Mouse (Mus musculus): ENCODE data around the gene Accs.
A peak's percentile ranks its signal among the peaks of the same experiment; 100 is the strongest.

Gene Accs

DNA sequence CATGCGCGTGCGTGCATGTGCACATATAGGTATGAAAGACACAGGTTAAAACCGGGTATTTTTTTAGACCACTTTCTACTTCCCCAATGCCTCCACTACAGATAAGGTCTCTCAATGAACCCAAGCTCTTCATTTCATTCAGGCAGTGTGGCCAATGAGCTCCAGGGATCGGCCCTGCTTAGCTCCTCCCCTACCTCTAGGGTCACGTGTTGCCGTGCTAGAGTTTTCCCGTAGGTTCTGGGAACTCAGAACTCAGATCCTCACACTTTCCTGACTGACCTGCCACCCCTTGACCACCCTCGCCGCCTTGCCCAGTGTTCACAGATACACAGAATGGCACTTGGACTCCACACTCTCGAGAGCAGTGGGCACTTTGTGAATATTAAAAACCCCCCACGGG is 9.1 kb upstream of the Accs start:
- no peak for DNase-seq (ENCODE audit: low spot score in 2 of 2)

DNA sequence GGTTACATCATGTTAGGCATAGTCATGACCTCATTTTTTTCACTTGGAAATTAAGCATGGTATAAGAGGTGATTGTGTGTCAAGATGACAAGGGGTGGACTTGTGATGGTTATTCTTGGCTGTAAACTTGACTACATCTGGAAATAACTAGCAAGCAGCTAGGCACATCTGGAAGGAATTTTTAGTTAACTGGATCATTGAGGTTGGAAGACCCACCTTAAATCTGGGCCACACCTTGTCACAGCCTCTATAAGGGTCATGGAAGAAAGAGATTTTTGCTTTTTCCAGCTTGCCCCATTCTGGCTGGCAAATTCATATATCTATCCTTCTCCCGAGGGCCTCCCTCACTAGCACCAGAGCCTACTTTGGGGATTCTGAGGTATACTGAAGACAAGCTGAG is 1.6 kb upstream of the Accs start:
- no peak for DNase-seq (ENCODE audit: low spot score in 2 of 2)

DNA sequence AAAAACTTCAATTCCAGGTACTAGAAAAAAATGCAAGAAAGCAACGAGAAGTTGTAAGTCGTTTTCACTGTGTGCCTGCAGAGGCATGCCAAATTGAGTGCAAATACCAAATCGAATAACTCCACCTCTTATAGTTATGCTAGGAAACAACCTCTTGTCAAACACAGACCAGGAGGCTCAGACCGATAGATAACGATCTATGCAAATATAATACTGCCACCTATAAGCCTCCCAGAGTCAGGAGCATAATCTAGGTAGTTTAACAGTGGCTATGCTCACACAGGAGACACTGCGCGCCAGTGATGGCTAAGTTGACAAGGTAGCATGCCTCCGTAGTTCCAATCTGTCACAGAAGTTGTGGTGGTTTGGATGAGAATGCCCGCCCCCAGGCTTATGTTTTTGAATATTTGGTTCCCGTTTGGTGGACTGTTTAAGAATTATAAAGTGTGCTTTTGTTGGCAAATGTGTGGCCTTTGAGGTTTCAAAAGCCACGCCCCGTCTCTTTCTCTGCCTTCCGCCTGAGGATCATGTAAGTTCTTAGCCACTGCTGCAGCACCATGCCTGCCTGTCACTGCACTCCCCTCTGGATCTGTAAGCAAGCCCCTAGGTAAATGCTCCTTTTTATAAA is 688 bp upstream of the Accs start:
- no peak for DNase-seq (ENCODE audit: low spot score in 2 of 2)

DNA sequence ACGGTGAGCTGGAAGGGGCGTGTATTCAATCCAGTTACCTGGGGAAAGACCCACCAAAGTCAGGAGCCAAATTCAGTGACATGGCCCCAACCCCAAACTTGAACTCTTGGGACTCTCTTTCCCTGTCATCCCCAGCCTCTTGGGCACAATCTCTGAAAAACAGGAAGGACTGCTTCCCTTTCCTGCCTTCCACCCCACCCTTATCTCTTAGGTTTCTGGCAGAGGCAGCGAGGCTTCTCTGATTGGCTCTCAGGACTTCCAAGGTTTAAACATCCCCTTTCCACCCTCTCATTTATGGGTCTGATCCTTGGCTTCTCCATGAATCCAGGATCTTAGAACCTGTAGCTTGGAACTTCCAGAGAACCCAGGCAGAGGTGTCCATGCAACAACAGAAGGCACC is 8.4 kb downstream of the Accs start:
- no peak for DNase-seq (ENCODE audit: low spot score in 2 of 2)

DNA sequence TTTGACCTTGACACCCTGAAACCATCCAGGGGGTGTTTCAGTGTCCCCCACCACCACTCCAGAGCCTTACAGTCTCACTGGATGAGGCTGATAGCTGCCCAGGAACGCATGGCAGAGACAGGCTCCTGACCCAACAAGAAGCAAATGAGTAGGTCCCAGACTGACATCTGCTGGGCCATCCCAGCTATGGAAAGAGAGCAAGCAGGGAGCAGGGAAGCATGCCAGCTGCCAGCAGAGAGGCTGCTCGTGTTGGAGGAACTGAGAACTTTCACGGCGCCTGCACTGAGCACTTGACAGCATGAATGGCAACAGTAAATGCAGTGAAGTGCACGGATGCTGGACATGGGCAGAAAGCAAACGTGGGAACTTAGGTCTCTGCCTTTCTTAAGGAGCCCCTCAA is 9.6 kb downstream of the Accs start:
- no peak for DNase-seq (ENCODE audit: low spot score in 2 of 2)

- DNase-seq (ENCODE audit: low spot score in 2 of 2), result no peak
These were observed 10.8 kb downstream of the Accs start for GRCm38 (mm10) chr2:93838931-93839330.

GRCm38 (mm10) chr2:93836232-93836785 is 13.4 kb downstream of the Accs start:
- DNase-seq (ENCODE audit: low spot score in 2 of 2), result no peak

DNA sequence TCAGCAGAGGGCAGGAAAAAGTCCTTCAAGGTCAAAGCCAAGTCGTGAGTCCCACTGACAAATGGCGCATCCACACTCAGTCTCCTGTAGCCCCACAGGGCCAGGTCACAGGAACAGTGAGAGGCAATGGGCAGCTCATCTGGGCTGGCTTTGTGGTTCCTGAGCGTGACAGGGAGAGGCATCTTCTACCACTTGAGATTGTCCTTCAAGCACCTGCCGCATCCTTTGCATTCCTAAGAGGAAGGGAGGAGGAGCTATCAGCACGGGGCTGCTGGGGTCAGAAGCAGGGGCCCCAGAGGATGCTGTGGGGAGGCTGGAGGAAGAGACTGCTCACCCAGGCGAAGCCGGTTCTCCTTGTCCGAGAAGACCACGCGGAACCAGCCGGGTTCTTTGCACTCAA is 14.1 kb downstream of the Accs start:
- no peak for DNase-seq (ENCODE audit: low spot score in 2 of 2)

DNA sequence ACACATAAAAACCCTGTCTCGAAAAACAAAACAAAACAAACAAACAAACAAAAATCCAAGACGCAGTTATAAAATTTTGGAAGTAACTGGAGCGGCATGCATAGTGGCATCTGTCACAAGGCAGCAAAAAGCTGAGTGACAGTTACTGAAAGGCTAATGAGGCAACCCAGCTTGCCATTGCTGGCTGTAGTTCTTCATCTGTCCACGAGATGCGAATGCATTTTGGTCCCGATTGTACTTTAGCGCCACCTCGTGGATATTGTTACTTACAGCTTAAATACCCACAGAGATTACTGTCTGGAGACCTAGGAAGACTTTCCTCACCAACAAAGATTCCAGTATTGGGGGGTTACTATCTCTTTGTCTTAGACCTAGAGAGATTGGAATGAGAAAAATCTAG is 26.2 kb downstream of the Accs start:
- peak in 1 of 2 experiments; percentile 51 for DNase-seq (ENCODE audit: low spot score in 2 of 2)

GRCm38 (mm10) chr2:93822045-93822749 is 27.5 kb downstream of the Accs start, which contains the start of gene Ext2:
Gene Ext2 (minus strand): TSS chr2:93822568.
- peak; percentile 72 to 76 for DNase-seq (ENCODE audit: low spot score in 2 of 2)

GRCm38 (mm10) chr2:93817791-93818190 is 32.0 kb downstream of the Accs start:
- DNase-seq (ENCODE audit: low spot score in 2 of 2), result no peak

- no peak for DNase-seq (ENCODE audit: low spot score in 2 of 2)
These were observed 36.4 kb downstream of the Accs start for GRCm38 (mm10) chr2:93813343-93813742.

DNA sequence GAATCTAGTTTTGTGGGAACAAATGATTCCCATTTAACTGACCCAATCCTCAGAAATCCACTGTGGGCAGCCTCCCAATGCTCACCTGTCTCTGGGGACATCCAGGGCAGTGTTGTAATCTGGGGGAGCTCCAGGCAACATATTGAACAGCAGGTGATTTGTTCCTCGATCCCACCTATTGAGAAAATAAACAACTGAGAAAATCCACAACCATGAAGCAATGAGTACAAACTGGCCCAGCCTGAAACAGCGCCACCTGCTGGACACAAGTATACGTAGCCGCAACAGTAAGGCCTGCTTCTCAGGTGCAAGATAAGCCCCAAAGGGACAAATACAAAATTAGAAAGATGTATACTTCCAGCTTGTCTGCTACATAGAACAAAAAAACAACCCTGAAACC is 37.9 kb downstream of the Accs start:
- DNase-seq (ENCODE audit: low spot score in 2 of 2), result no peak

- DNase-seq (ENCODE audit: low spot score in 2 of 2), result no peak
These were observed 39.8 kb downstream of the Accs start for GRCm38 (mm10) chr2:93809931-93810330.

DNA sequence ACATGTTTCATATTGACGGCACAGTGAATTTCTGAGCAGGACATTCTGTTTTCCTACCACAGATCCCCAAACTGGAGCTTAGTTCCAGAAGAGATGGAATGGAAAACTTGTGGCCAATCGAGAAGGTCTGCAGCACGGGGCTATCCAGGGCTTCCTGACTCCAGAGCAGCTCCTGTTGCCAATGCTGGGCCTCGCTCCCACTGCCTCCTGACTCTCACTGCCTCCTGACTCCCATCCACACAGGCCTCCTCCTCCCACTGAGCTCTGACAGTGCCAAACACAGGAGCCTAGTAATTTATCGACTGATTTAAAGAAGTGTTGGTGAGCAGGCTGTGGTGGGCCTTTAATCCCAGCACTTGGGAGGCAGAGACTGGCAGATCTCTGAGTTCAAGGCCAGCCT is 41.7 kb downstream of the Accs start:
- DNase-seq (ENCODE audit: low spot score in 2 of 2), result no peak

GRCm38 (mm10) chr2:93807440-93807839 is 42.3 kb downstream of the Accs start:
- DNase-seq (ENCODE audit: low spot score in 2 of 2), result no peak

DNA sequence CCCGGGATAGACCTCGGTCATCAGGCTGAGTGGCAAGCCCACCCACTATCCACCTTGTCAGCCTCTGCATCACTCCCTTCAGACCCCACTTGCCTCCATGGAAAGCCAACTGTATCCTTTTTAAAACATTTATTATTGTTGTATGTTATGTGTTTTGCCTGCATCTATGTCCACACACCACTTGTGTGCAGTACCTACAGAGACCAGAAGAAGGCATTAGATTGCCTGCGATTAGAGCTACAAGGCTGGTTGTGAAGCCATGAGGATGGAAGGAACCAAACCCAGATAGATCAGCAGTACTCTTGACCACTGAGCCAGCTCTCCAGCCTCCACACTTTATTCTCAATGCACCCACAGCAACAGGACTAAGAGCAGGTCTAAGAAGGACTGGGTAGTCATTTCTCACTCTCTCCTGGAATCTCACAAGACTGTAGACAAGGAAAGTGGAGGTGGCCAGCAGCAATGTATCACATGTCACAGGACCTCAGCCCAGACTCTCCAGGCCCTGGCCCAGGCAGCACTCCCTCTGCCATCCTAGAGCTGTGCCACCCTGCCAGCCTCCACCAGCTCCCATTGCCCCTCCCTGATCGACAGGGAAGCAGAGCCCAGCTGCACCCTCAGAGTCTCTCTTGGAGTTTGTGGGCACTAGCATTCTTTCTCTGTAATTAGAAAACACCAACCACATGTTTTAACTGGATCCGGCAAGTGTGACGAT is 43.1 kb downstream of the Accs start:
- no peak for DNase-seq (ENCODE audit: low spot score in 2 of 2)

- DNase-seq (ENCODE audit: low spot score in 2 of 2), result no peak
These were observed 44.2 kb downstream of the Accs start for GRCm38 (mm10) chr2:93805523-93805922.

GRCm38 (mm10) chr2:93805066-93805465 is 44.7 kb downstream of the Accs start:
- DNase-seq (ENCODE audit: low spot score in 2 of 2), result no peak

DNA sequence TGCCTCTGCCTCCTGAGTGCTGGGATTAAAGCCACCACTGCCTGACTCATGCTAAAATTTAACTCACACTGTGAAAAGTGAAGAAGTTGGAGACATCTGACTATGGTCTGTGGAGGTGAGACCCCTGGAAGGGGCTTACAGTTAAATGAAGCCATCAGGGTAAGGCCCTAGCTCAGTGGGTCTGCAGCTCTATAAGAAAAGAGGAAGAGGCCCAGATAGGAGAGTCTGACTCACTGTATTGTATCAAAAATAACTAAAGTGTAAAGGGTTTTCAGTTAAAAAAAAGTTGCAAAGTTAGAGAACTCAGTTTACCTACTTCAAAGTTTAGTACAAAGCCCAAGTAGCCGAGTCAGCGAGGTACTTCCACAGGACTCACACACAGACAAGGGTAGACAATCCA is 46.8 kb downstream of the Accs start:
- DNase-seq (ENCODE audit: low spot score in 2 of 2), result no peak

- DNase-seq (ENCODE audit: low spot score in 2 of 2), result no peak
These were observed 48.6 kb downstream of the Accs start for GRCm38 (mm10) chr2:93801097-93801496.

- DNase-seq (ENCODE audit: low spot score in 2 of 2), result no peak
These were observed 52.5 kb downstream of the Accs start for GRCm38 (mm10) chr2:93797162-93797795.

All from right cerebral cortex, postnatal 36 days (tissue).